Mouse (Mus musculus) c-Kit-positive CD71-positive TER-119-negative erythroid progenitor cells, embryonic 14.5 days (primary cell): ENCODE measurements around the gene Stard7.
"Not testable (repeated sequence)": the region's sequence is repeated elsewhere in the genome, so short reads cannot be mapped to it uniquely, and the experiment has no call there.

Experiments
- DNase-seq: peaks from one replicate; pipeline ENCODE4 v3.0.0-alpha.2; 2013; ENCODE audit warnings: low read depth

Gene Stard7

GRCm38 (mm10) chr2:127275551-127276320, 5.7 kb downstream of the Stard7 start:
- no peak for DNase-seq

DNA sequence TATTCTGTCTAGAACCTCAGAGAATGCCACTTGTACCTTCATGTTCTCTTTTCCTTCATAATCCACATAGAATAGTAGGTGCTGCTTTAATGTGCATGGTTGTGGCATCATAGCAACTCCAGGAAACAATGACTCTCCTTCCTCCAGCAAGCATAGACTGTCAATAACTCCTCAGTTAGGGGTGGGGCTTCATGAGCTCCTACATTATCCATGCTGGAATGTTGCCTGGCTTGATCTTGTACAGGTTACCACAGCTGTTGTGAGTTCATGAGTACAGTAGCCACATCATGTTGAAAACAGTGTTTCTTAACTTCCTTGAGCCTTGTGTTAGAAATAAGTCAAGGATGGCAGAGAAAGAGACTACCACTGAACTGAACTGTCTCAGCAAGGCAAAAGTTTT, 8.1 kb downstream of the Stard7 start:
- DNase-seq = no peak

GRCm38 (mm10) chr2:127292250-127292649, 22.2 kb downstream of the Stard7 start:
- DNase-seq = no peak

DNA sequence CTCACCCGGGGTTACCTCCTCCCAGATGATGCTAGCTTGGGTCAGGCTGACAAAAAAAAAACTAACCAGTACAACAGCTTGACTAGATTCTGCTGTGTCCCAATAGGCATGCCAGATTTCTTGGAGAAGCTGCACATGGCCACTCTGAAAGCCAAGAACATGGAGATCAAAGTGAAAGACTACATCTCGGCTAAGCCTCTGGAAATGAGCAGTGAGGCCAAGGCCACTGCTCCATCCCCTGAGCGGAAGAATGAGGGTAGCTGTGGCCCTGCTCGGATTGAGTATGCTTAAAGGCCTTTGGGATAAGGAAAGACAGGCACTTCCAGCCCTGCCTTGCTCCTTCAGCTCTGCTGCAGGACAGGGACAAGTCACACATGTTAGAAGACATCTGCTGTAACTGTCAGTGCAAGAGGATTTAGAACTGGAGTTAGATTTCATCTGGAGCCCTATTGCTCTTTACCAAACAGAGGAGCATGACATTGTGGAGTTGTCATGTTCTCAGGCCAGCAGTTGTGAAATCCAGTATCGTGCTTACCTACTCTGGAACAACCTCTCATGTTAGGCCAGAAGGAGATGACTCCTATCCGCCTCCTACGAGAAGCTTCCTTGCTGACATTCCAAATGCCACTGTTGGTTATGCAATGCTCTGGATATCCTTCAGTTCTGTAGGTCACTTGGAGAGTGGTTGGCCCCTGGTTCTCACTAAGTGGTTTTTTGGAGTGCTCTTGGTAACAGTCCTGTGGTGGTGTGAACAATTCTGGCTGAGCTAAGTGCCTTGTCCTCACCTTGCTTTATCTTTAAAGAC, 27.2 kb downstream of the Stard7 start:
- no peak for DNase-seq

GRCm38 (mm10) chr2:127298056-127298455, 28.0 kb downstream of the Stard7 start:
- DNase-seq = no peak

DNA sequence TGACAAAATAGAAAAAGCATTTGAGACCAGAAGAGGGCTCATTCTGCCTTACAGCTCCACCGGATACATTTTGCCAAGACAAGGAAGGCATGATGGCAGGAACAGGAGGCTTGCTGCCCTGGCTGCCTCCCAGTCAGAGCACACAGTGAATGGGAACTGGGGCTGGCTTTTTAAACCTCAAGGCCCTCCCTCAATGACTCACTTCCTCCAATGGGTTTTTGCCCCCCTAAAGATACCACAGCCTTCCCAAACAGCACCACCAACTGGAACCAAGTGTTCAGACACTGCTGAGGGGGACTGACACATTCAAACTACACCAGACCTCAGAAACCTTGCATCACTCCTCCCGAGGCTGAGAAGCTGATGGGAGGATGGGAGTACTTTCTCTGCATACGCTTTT, 30.7 kb downstream of the Stard7 start:
- no peak for DNase-seq

DNA sequence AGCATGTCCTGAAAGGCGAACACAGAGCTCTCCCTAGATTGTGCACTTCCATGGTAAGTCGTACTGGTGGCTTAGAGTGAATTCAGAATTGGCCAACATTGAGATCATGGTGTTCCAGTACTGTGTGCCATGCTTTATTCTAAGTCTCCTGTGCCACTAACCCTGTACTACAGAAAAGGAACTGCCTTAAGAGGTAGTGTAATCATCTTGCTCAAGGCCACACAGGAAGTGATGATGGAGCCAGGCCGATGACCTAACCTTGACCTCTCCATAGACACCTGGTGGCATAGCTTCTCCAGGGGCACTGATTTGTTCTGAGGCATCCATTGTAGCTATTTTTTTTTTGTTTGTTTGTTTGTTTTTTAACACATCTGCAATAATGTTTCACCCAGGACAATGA, 31.9 kb downstream of the Stard7 start:
- DNase-seq = no peak

- DNase-seq = not testable (repeated sequence)
Measured at GRCm38 (mm10) chr2:127304192-127304591, 34.2 kb downstream of the Stard7 start.

GRCm38 (mm10) chr2:127304609-127305210, 34.7 kb downstream of the Stard7 start:
- no peak for DNase-seq

GRCm38 (mm10) chr2:127306123-127306522, 36.1 kb downstream of the Stard7 start:
- DNase-seq = no peak

DNA sequence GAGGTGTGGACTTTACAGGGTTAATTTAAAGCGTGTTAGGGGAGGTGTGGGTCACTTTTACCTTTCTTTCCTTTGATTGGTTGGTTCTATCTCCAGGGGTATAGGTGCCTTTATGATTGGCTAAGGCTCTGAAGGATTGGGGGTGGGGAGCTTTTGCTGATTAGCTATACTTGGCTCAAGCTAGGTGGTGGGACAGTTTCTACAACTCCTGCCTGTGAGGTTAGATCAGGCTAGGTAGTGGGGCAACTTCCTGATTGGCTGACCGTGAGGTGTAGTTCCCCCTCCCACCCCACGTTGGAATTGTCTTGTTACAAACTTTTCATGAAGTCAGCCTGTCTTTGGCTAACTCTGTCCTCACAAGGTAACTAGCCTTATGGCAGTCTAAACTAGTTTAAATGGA, 37.2 kb downstream of the Stard7 start:
- no peak for DNase-seq

- no peak for DNase-seq
Measured at GRCm38 (mm10) chr2:127308660-127309059, 38.6 kb downstream of the Stard7 start.

GRCm38 (mm10) chr2:127310246-127310645, 40.2 kb downstream of the Stard7 start:
- DNase-seq = no peak

- DNase-seq = no peak
Measured at GRCm38 (mm10) chr2:127310685-127311084, 40.7 kb downstream of the Stard7 start.

DNA sequence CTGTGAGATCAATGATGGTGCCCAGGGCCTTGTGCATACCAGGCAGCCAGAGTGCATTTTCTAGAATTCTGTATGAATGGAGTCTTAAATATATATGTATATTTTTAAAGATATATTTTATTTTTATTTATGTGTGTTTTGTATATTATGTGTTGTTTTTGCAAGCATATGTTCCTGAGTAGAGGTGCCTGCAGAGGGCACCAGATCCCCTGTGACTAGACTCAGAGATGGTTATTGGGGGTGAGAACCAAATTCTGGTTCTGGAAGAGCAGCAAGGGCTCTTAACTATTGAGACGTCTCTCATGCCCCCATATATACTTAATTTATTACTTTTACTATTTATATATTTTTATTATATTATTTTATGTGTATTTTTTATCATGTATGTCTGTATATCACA, 41.2 kb downstream of the Stard7 start:
- DNase-seq = no peak

GRCm38 (mm10) chr2:127312801-127313200, 42.8 kb downstream of the Stard7 start:
- DNase-seq = no peak

GRCm38 (mm10) chr2:127313878-127314277, 43.9 kb downstream of the Stard7 start:
- no peak for DNase-seq

DNA sequence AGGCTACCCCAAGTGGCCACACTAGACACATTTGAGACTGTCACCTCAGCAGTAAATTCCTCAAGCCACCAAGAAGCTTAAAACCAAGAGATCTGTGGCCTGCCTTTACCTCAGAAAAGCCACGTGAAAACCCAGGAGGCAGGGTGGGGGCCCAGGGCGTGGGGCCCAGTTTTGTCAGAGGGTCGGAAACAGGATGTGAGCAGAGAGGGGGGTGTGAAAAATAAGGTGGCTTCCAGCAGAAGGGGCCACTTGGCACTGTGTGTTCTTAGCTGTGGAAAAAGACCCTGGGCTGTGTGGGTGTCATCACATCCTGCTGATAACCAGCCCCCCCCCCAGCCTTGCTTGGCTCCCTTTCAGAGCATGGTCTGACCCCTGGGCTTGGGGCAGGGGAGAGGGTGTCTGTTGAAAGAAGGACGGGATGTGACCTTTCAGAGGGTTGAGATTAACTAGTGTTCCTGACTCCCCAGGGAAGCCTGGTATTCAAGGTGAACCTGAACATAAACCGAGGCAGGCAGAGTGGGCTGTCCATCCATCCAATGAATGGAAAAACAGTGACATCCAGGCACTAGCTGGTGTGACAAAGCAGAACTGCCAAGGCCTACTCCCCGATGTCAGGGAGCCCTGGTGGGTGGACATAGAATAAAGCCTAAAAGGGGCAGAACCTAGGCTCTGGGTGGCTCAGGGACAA, 44.6 kb downstream of the Stard7 start:
- no peak for DNase-seq

- no peak for DNase-seq
Measured at GRCm38 (mm10) chr2:127315155-127315470, 45.1 kb downstream of the Stard7 start.

- DNase-seq = no peak
Measured at GRCm38 (mm10) chr2:127316431-127316830, 46.4 kb downstream of the Stard7 start.

DNA sequence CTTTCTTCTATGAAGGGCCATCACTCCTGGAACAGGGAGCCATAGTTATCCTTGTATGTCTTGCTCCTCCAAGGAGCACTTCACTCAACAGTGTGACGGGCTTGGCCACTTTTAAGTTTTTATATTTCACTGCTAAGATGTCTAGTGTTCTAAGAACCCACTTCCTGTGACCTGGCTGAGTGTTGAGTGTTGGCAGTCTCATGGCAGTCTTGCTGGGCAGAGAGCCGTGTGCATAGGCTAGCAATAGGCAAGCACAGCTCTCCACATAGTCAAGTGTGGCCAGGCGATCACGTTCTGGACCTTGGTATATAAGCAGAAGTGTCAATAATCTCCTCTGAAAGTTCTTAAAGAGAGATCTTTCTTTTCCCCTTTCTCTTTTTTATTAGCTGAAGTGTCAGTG, 48.1 kb downstream of the Stard7 start:
- DNase-seq = no peak

DNA sequence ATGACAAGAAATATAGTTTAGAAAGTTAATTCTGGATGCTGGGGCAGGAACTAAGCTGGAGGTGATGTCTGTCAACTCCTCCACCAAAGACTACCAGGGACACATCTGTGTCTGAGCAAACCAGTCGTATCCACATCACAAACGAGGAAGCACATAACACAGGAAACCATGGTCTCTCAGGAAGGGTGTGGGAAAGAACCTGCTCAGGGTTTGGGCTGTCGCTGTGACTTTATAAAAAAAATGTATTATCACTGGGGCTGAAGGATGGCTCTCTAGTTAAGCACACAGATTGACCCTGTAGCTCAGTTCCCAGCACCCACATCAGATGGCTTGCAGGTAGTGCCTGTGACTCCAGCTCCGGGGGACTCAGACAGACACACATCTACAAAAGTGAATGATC, 49.1 kb downstream of the Stard7 start:
- DNase-seq = no peak
